Mouse (Mus musculus) ES-CJ7 (cell line): ENCODE results near the gene Ostn.
"Not testable (repeated sequence)": the region's sequence is repeated elsewhere in the genome, so short reads cannot be mapped to it uniquely, and the experiment has no call there.

Source experiments
- DNase-seq: peaks from one replicate; pipeline ENCODE4 v3.0.0; 2011; ENCODE audit warnings: low read depth, low spot score

Ostn gene

DNA sequence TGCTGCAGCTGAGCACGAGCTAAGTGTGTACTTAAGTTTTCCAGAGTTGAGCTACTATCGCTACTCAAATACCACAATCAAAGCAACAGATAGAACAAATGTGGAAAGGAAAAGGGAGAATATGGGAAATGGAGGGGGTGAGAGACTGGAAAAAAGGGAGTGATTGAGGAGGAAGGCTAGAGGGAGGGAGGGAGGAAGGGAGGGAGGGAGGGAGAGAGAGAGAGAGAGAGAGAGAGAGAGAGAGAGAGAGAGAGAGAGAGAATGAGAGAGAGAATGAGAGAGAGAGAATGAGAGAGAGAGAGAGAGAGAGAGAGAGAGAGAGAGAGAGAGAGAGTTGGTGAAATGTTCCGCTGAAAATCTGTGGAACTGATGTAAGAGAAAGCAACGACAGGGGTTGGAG lies at the start of gene Ostn:
Gene Ostn, plus strand, starts transcription at position 301 of the 400 bp plus-strand sequence.
- DNase-seq, result not testable (repeated sequence)

GRCm38 (mm10) chr16:27268748-27269147 lies 38.5 kb upstream of the Ostn start:
- no peak for DNase-seq

DNA sequence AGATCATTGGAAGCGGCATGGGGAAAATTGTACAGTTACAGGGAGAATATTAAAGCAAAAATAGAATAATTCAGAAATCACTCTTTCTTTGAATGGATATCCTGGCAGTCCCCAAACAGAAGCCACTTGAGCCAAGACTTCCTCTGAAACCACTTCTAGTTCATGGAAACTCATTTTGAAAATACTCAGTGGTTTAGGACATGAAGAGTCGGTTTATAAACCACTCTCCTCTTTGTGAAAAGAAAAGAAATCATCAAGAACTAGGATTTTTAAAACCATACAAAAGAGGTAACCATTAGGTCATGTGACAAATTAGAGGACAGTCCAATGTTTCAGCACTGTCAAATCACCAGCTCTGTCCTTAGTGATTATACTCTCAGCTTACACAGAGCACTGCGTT lies 19.9 kb upstream of the Ostn start:
- no peak for DNase-seq

DNA sequence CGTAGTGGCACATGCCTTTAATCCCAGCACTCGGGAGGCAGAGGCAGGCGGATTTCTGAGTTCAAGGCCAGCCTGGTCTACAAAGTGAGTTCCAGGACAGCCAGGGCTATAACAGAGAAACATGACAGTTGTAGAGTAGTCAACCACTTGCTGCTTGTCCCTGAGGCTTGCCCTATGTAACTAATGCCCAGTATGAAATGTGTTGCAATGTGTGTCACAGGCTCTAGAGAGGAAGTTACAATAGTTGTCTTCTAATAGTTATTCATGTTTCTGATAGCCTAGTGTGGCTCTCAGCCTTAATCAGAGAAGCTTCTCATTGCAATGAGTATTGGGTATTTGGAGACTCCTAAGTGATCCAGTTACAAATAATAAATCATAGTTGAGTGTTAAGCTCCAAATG lies 10.8 kb upstream of the Ostn start:
- no peak for DNase-seq

GRCm38 (mm10) chr16:27296929-27297328 lies 10.4 kb upstream of the Ostn start:
- DNase-seq, result no peak

GRCm38 (mm10) chr16:27319099-27319498 lies 11.8 kb downstream of the Ostn start:
- no peak for DNase-seq

GRCm38 (mm10) chr16:27322047-27322446 lies 14.8 kb downstream of the Ostn start:
- DNase-seq, result no peak

GRCm38 (mm10) chr16:27326463-27326862 lies 19.2 kb downstream of the Ostn start:
- no peak for DNase-seq

GRCm38 (mm10) chr16:27347521-27347920 lies 40.2 kb downstream of the Ostn start:
- no peak for DNase-seq

DNA sequence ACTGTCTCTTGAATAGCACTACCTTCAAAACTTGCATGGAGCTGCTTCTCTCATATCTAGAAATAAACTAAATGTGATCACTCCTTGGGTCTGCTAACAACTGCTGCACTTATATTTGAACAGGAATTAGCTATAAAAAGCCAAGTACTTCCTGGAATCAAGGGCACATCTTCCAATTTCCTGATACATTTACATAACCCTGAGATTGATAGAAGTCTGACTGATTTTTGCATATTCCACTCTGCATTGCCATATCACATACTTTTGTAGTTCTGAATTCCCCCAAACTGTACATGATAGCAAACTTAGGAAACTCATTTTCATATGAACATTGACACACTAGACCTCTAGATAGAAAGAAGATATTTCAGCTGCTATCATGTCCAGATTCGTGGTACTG lies 41.1 kb downstream of the Ostn start:
- no peak for DNase-seq

- DNase-seq, result no peak
Observed at GRCm38 (mm10) chr16:27349235-27349634, 41.9 kb downstream of the Ostn start.

DNA sequence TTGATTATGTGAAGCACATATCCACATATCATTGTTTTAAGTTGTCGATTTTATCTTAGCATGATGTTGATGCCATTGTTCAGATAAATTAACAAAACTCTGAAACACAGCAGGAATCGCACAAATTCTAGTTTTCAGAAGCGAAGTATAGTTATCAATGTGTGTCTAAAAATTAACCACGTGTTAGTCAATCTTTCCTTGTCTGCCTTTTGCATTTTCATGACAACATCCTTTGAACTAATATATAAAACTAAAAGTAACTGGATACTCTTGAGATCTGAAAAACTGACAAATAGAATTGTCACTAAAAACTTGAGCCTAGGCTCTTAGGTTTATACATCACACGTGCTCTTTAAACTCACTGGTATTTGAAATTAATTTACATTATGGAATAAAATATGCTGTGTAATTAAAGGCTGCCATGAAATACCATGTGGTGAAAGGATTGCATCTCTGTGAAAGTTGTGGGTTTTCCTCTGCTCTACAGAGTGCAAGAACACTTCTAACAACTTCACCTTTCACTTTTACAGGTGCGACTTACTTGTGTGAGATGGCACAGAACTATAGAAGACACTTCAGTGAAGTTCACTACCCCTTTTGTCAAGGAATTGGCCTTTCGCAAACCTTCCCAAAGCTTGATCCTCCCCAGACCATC lies 42.7 kb downstream of the Ostn start:
- no peak for DNase-seq

GRCm38 (mm10) chr16:27354464-27354863 lies 47.2 kb downstream of the Ostn start:
- no peak for DNase-seq

DNA sequence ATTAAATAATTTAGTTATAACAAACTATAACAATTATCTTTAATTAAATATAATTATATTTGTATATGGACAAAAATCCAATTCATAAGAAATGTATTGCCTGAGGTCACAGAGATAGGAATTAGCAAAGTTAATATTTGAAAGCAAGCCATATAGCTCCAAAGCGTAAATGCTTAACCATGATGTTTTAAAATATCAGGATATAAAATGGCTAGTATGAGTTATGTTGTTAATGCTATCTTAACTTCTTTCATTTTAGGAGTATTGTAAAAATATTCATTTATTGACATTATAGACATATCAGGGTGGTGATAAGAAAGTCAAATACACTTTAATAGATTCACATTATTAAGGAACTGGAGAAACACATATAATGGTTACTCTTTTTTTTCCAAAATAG lies 52.8 kb downstream of the Ostn start:
- no peak for DNase-seq

- no peak for DNase-seq
Observed at GRCm38 (mm10) chr16:27370191-27370590, 62.9 kb downstream of the Ostn start, which contains the start of gene Uts2b. Uts2b (minus strand) TSS chr16:27370239.

DNA sequence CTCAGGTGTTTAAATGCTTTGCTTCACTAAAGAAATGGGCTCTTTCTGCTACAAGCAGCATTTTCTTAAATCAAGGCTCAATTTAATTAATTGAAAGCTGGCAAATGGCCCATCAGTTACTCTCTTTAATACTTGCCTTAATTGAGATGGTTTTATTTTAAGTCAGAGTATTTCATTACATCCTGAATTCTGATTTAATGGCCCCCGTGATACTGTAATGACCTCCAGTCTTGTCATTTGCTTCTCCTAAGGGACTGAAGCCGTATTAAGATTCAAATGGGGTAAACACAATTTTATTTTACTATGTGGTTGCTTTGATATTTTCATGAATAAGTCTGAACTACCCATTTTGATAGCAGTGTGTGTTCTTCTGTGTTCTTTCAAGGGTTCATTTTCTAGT lies 63.4 kb downstream of the Ostn start:
- no peak for DNase-seq

GRCm38 (mm10) chr16:27374139-27374538 lies 66.8 kb downstream of the Ostn start:
- no peak for DNase-seq

DNA sequence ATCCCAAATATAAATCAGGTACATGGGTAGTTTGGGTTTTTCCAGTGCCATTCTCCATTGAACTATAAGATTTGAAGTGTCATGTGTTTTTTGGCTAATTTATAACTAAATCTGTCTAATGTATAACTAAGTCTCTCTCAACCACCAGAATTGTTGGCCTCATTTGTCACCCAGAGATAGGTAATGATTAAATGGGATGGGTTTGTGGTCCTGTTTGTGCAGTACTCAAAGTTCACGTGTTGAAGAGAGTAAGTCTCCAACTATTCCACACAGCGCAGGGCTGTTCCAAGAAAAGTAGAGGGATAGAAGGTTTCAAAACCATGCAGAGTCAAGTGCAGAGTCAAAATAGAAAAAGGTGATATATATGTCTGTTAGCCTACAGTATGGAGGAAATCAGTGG lies 68.0 kb downstream of the Ostn start:
- no peak for DNase-seq

- DNase-seq, result no peak
Observed at GRCm38 (mm10) chr16:27376556-27376955, 69.3 kb downstream of the Ostn start.

DNA sequence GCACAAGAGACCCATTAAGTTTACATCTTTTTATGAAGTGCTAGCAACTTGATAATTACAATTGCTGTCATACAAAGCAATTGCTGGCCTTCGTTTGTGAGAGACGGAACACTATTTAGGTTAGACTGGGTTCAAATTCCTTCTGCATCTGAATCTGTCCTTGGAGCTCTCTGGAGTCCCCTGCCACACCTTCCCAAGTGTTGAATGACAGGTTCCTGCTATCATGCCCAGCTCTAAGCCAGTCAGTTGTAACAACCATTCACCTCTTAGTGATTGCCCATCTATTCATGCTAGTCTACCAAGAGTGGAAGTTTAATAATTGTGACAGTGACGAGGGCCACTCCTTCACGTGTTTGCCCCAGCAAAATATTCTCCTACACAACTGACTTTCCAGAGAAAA lies 74.9 kb downstream of the Ostn start:
- no peak for DNase-seq

GRCm38 (mm10) chr16:27384893-27385603 lies 77.8 kb downstream of the Ostn start:
- DNase-seq, result no peak

GRCm38 (mm10) chr16:27385649-27386048 lies 78.4 kb downstream of the Ostn start:
- no peak for DNase-seq

DNA sequence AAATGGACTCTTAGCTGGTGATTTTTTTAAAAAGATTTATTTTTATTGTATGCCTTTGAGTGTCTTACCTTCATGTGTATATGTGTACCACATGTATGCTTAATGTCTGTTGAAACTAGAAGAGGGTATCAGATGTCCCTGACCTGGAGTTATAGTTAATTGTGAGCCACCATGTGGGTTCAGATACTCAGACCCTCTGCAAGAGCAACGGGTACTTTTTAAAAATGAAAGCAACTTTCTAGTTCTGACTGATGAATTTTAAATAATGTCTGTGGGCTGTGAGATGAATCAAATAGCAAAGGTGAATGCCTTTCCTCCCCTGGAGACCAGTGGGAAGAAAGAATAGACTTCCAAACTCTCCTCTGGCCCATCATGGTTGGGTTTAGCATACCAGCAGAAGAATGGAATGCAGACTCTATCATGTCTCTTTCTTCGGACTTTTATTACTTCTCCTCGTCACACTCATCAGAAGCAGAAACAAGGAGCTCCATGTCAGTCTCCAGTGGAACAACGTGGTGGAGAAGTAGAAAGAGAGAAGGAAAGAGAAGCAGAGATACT lies 79.6 kb downstream of the Ostn start:
- no peak for DNase-seq
